Mouse (Mus musculus) effector memory CD4-positive, alpha-beta T cell, adult 7 months (primary cell): ENCODE data around the gene Oip5. TPM values are rescaled to one million over a fixed set of nuclear protein-coding genes. Genes with fewer than 3 reads are reported as not detected.

ENCODE experiments used
- polyA plus RNA-seq: library from polyadenylated mRNA; unstranded; fragments of 100-300 nt; shearing (Covaris generic); gene quantifications from one replicate; pipeline ENCODE4 v1.2.1, GENCODE M21; 2017

Gene Oip5
- 0.82 TPM for polyA plus RNA-seq

DNA sequence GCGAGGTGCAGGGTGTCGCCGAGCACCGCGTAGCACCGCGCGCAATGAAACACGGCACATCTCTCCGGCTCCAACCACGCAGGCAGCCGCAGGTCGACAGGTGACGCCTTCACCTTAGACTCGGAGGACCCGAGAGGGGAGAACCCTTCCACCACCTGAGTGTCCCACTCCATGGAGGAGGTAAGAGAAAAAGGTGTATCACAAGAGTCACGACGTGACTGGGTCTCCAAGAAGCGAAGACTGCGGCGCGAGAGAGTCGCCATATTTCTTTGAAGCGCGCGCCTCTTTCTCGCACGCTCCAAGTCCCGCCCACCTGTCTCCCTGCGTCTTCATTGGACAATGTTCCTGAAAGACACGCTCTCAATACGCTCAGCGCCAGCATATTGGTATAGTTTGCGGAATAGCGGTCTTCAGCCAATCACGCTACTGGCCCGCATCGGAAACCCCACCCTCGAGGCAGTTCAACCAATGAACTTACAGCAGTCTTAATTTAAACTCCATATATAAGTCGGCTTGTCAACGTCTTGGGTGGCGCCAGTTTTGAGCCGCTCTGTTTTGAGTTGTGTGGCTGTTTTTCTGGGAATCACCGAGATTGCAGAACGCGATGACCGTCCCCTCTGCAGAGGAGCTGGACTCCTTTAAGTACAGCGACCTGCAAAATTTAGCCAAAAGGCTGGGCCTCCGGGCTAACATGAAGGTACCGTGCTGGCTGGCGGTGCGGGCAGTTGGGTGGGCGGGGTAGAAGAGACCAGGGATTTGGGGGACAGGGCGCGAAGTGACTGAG is at the start of gene Oip5, which contains the start of gene Nusap1:
Gene Oip5 (minus strand): TSS at position 271 of the 784 bp plus-strand sequence.
Gene Nusap1 (plus strand): TSS at position 100 of the 784 bp plus-strand sequence.

GRCm38 (mm10) chr2:119662220-119663182 is 44.2 kb upstream of the Oip5 start, which contains the start of gene Ndufaf1:
Gene Ndufaf1, minus strand, starts transcription at chr2:119662827.

Other genes starting within 250 kb of the Oip5 start
- gene Ino80, start 140.8 kb downstream of the Oip5 start, polyA plus RNA-seq = 4.6 TPM
- gene Exd1, start 70.8 kb downstream of the Oip5 start, polyA plus RNA-seq = 0.18 TPM
- gene Chp1, start 70.8 kb downstream of the Oip5 start, polyA plus RNA-seq = 108 TPM
- gene Nusap1, start 171 bp downstream of the Oip5 start, polyA plus RNA-seq = 1.5 TPM
- gene Ndufaf1, start 44.4 kb upstream of the Oip5 start, polyA plus RNA-seq = 16.6 TPM
- gene Rtf1, start 56.6 kb upstream of the Oip5 start, polyA plus RNA-seq = 66.2 TPM
- gene Itpka, start 123.9 kb upstream of the Oip5 start, polyA plus RNA-seq = not detected
- gene Ltk, start 142.0 kb upstream of the Oip5 start, polyA plus RNA-seq = 0.67 TPM
- gene Rpap1, start 169.1 kb upstream of the Oip5 start, polyA plus RNA-seq = 23.9 TPM
- gene Tyro3, start 179.3 kb upstream of the Oip5 start, polyA plus RNA-seq = 4.9 TPM